Mouse (Mus musculus) C2C12 (cell line): ENCODE data around the gene Gramd1a. TPM values are rescaled to one million over a fixed set of nuclear protein-coding genes. Genes with fewer than 3 reads are reported as not detected.

Experiments used
- H3K27me3 ChIP-seq: one replicate; pipeline ENCODE4 v1.6.1; 2011; ENCODE audit not compliant: control insufficient read depth, insufficient read depth, insufficient read length
- H3K36me3 ChIP-seq: one replicate; pipeline ENCODE4 v1.6.1; 2011; ENCODE audit not compliant: control insufficient read depth, insufficient read depth
- H3K4me3 ChIP-seq: one replicate; pipeline ENCODE4 v1.5.1; 2011; ENCODE audit warnings: mild to moderate bottlenecking, control low read depth; ENCODE audit not compliant: poor library complexity, insufficient read depth, severe bottlenecking
- H3K79me2 ChIP-seq: one replicate; pipeline ENCODE4 v1.6.1; 2011; ENCODE audit not compliant: control insufficient read depth, insufficient read depth
- H3K79me3 ChIP-seq: one replicate; pipeline ENCODE4 v1.6.1; 2011; ENCODE audit warnings: low read depth, control low read depth
- H3ac ChIP-seq: one replicate; pipeline ENCODE3; 2011; ENCODE audit warnings: low read depth; ENCODE audit not compliant: control insufficient read depth, insufficient read length
- CEBPB ChIP-seq: IDR thresholded peaks from one replicate; pipeline ENCODE4 v1.6.1; 2011; ENCODE audit warnings: low read depth, mild to moderate bottlenecking, control low read depth, moderate library complexity
- CTCF ChIP-seq: IDR thresholded peaks from one replicate; pipeline ENCODE4 v1.5.1; 2011; ENCODE audit not compliant: control insufficient read depth, insufficient read depth, insufficient read length
- FOSL1 ChIP-seq: IDR thresholded peaks from one replicate; pipeline ENCODE4 v1.8.0; 2011; ENCODE audit warnings: mild to moderate bottlenecking, low read length; ENCODE audit not compliant: poor library complexity, insufficient read depth, severe bottlenecking
- MAX ChIP-seq: IDR thresholded peaks from one replicate; pipeline ENCODE4 v1.6.1; 2011; ENCODE audit warnings: mild to moderate bottlenecking, control low read depth
- MYOD1 ChIP-seq: IDR thresholded peaks from one replicate; pipeline ENCODE4 v1.6.1; 2011; ENCODE audit warnings: low read depth; ENCODE audit not compliant: control insufficient read depth, insufficient read length
- MYOG ChIP-seq: IDR thresholded peaks from one replicate; pipeline ENCODE4 v1.6.1; 2011; ENCODE audit not compliant: control insufficient read depth, insufficient read length; ENCODE audit errors: extremely low read depth
- USF1 ChIP-seq: IDR thresholded peaks from one replicate; pipeline ENCODE4 v1.6.1; 2011; ENCODE audit warnings: low read depth, mild to moderate bottlenecking, control low read depth, moderate library complexity
- polyA plus RNA-seq: library from polyadenylated mRNA; unstranded; fragments of >200 nt; fragmentation: generic; extraction: Trizol; gene quantifications from one replicate; pipeline ENCODE4 v1.2.1, GENCODE M21; 2012; ENCODE audit warnings: missing spikeins

Gene Gramd1a
- polyA plus RNA-seq, 1 experiment: 17.9 TPM

- peaks cover 9% of the 10 kb centered on the region for H3K36me3 ChIP-seq
- H3K27me3 ChIP-seq: peaks cover 7% of the 10 kb centered on the region
- no peak for TF ChIP-seq MYOD1
- no peak for TF ChIP-seq MAX
- no peak for TF ChIP-seq CEBPB
- no peak for TF ChIP-seq FOSL1
- no peak overlapping the region for H3ac ChIP-seq
- no peaks in the 10 kb centered on the region for H3K79me3 ChIP-seq
- H3K4me3 ChIP-seq: no peak overlapping the region
- no peaks in the 10 kb centered on the region for H3K79me2 ChIP-seq
Measured at GRCm38 (mm10) chr7:31130197-31130596, 25.5 kb downstream of the Gramd1a start.

GRCm38 (mm10) chr7:31128157-31128705 lies 27.5 kb downstream of the Gramd1a start:
- Histone ChIP-seq H3K79me3 (no peaks in the 10 kb centered on the region), H3K27me3 (peaks cover 11% of the 10 kb centered on the region), H3K4me3 (no peak overlapping the region), H3ac (no peak overlapping the region), H3K36me3 (peaks cover 9% of the 10 kb centered on the region), H3K79me2 (no peaks in the 10 kb centered on the region)
- TF ChIP-seq MYOD1: no peak
- no peak for TF ChIP-seq CEBPB
- TF ChIP-seq FOSL1: no peak
- no peak for TF ChIP-seq MAX
- TF ChIP-seq CTCF: no peak
- no peak for TF ChIP-seq MYOG
- TF ChIP-seq USF1: no peak

GRCm38 (mm10) chr7:31126851-31127724 lies 28.6 kb downstream of the Gramd1a start, which contains the start of gene Scn1b:
TSS of gene Scn1b (minus strand) at chr7:31127003.
- peaks cover 2% of the 10 kb centered on the region for H3K36me3 ChIP-seq
- H3ac ChIP-seq: peak within 1 kb of the TSS; percentile 80
- H3K27me3 ChIP-seq: peaks cover 11% of the 10 kb centered on the region
- TF ChIP-seq MYOD1 (no peak), USF1 (no peak)
- H3K79me2 ChIP-seq: no peaks in the 10 kb centered on the region
- H3K79me3 ChIP-seq: no peaks in the 10 kb centered on the region
- peak within 1 kb of the TSS; percentile 25 for H3K4me3 ChIP-seq

- Histone ChIP-seq H3K4me3 (peak overlapping the region; percentile 25), H3K79me3 (no peaks in the 10 kb centered on the region), H3K36me3 (no peaks in the 10 kb centered on the region), H3K79me2 (no peaks in the 10 kb centered on the region), H3ac (peak overlapping the region; percentile 80), H3K27me3 (peaks cover 11% of the 10 kb centered on the region)
- TF ChIP-seq FOSL1 (no peak), MYOG (no peak), USF1 (no peak), MYOD1 (no peak), MAX (no peak), CTCF (no peak), CEBPB (no peak)
Measured at GRCm38 (mm10) chr7:31126211-31126751, 29.4 kb downstream of the Gramd1a start.

- no peak overlapping the region for H3K4me3 ChIP-seq
- no peaks in the 10 kb centered on the region for H3K79me2 ChIP-seq
- no peak overlapping the region for H3ac ChIP-seq
- no peaks in the 10 kb centered on the region for H3K36me3 ChIP-seq
- H3K27me3 ChIP-seq: peaks cover 11% of the 10 kb centered on the region
- no peaks in the 10 kb centered on the region for H3K79me3 ChIP-seq
- TF ChIP-seq MYOD1: no peak
- no peak for TF ChIP-seq CTCF
- no peak for TF ChIP-seq FOSL1
- TF ChIP-seq MAX: no peak
- TF ChIP-seq MYOG: no peak
- TF ChIP-seq USF1: no peak
- no peak for TF ChIP-seq CEBPB
Measured at GRCm38 (mm10) chr7:31125116-31125515, 30.6 kb downstream of the Gramd1a start.

GRCm38 (mm10) chr7:31124381-31124780 lies 31.3 kb downstream of the Gramd1a start:
- no peaks in the 10 kb centered on the region for H3K79me3 ChIP-seq
- H3ac ChIP-seq: no peak overlapping the region
- H3K79me2 ChIP-seq: no peaks in the 10 kb centered on the region
- H3K4me3 ChIP-seq: no peak overlapping the region
- H3K36me3 ChIP-seq: no peaks in the 10 kb centered on the region
- H3K27me3 ChIP-seq: peaks cover 15% of the 10 kb centered on the region
- no peak for TF ChIP-seq MYOD1
- no peak for TF ChIP-seq CTCF
- no peak for TF ChIP-seq USF1
- TF ChIP-seq MAX: no peak
- no peak for TF ChIP-seq MYOG
